Mouse (Mus musculus) T-helper 1 cell (primary cell): ENCODE measurements around the gene Guca2b.
"Not testable (repeated sequence)": the region's sequence is repeated elsewhere in the genome, so short reads cannot be mapped to it uniquely, and the experiment has no call there.

ENCODE experiments used
- in situ Hi-C: fragments of 300-600 bp; cut with MboI, MseI; formaldehyde crosslinking; loops from one replicate; pipeline ENCODE4 v1.15.1; 2025; ENCODE audit warnings: high pct_unique_total_duplicates

Gene Guca2b

DNA sequence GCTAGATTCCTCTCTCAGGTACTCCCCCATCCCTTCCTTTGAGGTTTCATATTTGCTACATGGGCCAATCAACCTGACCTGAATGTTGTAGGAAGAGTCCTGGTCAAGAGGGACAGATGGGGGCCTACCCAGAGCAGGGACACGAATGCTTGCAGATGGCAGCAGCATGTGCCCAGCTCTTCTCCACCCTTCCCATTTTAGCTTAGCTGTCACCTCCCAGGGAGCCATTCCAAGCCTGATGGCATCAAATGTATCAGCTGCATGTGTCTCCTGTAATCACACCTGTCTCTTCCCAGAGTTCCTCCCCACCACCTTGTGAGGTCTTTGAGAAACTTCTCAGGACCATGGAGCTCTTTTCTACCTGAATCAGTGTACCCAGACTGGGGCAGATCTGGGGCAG lies 1.7 kb downstream of the Guca2b start:
- in situ Hi-C loops: no loop called here

GRCm38 (mm10) chr4:119642666-119643065 lies 16.1 kb downstream of the Guca2b start:
- in situ Hi-C loops: no loop called here

DNA sequence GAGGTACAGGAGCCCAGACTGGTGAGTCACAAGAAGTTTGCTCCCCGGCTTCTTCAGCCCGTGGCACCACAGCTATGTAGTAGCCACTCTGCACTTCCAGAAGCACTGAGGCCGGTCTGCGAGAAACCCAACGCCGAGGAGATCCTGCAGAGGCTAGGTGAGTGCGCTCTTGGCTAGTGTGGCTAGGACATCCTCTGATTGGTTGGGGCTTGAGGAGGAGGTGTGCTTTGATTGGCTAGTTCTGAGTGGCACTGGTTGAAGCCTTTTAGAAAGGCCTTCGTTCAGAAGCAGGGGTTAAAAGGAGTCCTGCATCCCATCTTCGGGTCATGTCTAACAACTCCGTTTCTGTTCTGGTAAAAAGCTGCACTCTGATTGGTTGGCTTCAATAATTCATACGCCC lies 20.1 kb downstream of the Guca2b start:
- in situ Hi-C loops: no loop called here

DNA sequence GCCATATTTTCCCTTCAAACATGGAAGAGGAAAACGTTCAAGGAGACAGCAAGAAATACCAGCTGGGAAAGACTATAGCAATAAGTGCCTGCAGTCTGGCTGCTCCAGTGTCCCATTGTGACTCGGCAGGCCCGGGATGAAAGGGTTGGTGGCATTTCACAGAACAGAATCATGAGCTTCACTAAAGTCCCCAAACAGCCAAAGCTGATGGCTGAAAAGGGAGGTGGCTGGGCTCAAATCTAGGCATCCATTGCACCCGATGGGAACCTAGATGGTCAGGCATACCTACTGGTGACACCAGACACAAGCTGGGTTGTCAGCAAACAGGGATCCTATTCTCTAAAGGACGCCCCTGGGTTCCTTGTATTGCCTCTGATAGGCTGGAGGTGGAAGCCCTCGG lies 20.8 kb downstream of the Guca2b start:
- in situ Hi-C loops: no loop called here

- in situ Hi-C loops: no loop called here
These were observed 21.4 kb downstream of the Guca2b start, which contains the start of gene Guca2a for GRCm38 (mm10) chr4:119637176-119637845. Gene Guca2a (plus strand): TSS chr4:119637704.

GRCm38 (mm10) chr4:119636731-119637130 lies 22.0 kb downstream of the Guca2b start:
- in situ Hi-C loops: no loop called here

- in situ Hi-C loops: no loop called here
These were observed 23.1 kb downstream of the Guca2b start for GRCm38 (mm10) chr4:119635686-119636085.

- in situ Hi-C loops: no loop called here
These were observed 23.7 kb downstream of the Guca2b start for GRCm38 (mm10) chr4:119634908-119635660.

- in situ Hi-C loops: no loop called here
These were observed 24.8 kb downstream of the Guca2b start for GRCm38 (mm10) chr4:119633948-119634347.

- in situ Hi-C loops: no loop called here
These were observed 25.4 kb downstream of the Guca2b start for GRCm38 (mm10) chr4:119633342-119633741.

- in situ Hi-C loops: no loop called here
These were observed 26.0 kb downstream of the Guca2b start for GRCm38 (mm10) chr4:119632721-119633120.

GRCm38 (mm10) chr4:119631115-119631919 lies 27.4 kb downstream of the Guca2b start:
- in situ Hi-C loops: no loop called here

GRCm38 (mm10) chr4:119628363-119628762 lies 30.4 kb downstream of the Guca2b start:
- in situ Hi-C loops: not testable (repeated sequence)

DNA sequence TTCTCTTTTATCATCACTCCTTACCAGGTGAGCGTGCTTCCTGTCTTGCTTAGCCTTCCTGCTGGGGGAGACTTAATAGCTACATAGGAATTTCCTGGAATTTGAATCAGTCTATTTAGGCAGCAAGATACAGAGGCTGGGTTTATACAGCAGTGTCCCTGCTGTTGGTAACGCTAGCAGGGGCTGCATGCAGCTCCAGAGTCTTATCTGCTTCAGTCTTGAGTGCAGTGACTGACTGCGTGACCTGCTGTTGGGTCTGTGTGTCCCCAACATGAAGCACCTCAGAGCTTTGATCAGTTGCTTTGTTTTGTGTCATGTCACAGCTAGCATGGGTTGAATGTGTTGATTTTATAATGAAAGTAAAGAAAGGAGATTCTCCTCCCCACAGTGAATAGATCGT lies 31.4 kb downstream of the Guca2b start:
- in situ Hi-C loops: no loop called here

- in situ Hi-C loops: no loop called here
These were observed 31.9 kb downstream of the Guca2b start for GRCm38 (mm10) chr4:119626876-119627275.

GRCm38 (mm10) chr4:119626081-119626645 lies 32.6 kb downstream of the Guca2b start:
- in situ Hi-C loops: no loop called here

DNA sequence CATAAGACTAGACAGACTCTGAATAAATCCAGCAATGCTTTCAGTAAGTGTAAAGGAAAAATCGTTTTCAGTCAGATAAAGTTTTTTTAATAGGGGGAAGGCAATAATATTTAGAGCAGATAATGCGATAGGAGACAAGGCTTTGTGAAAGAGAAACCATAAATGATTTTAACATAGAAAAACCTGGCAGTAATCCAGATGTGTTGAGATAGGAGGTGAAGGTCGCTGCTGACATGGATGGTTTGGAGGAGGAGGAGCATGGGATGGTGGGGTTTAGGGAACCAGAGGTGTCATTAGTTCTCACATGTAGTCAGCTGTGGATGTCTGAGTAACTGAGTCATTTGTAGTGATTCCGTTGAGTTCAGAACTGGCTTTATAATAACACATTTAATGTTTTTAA lies 44.0 kb downstream of the Guca2b start:
- in situ Hi-C loops: no loop called here

GRCm38 (mm10) chr4:119614078-119614477 lies 44.7 kb downstream of the Guca2b start:
- in situ Hi-C loops: no loop called here

DNA sequence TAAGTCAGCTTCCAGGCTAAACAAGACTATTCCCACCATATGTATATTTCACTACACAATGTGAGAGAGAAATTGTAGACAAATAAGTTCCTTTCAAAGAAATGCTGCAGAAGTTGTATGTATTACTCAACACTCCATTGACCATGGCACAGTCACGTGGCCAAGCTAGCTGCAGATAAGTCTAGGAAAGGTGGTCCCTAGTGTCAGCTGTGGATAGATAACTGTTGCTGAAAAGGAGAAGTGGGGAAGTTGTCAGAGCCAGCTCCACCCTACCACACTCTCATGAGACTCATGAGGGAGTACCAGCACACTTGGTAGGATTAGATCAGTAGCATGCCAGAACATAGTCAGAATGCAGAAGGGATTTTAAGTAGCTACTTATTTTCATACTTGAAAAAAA lies 49.3 kb downstream of the Guca2b start:
- in situ Hi-C loops: no loop called here
